Mouse (Mus musculus) ES-Bruce4 (cell line): ENCODE results near the gene Triobp. TPM values are rescaled to one million over a fixed set of nuclear protein-coding genes. Genes with fewer than 3 reads are reported as not detected.
A peak's percentile ranks its signal among the peaks of the same experiment; 100 is the strongest.

Source experiments
- H3K27ac ChIP-seq: 2 replicates; pipeline ENCODE4 v1.5.1; 2012; ENCODE audit warnings: low read length, inconsistent platforms; ENCODE audit not compliant: insufficient read depth
- H3K27me3 ChIP-seq: 2 replicates; pipeline ENCODE4 v1.6.1; 2012; ENCODE audit warnings: mild to moderate bottlenecking, low read length, inconsistent platforms; ENCODE audit not compliant: control insufficient read depth, poor library complexity, insufficient read depth, severe bottlenecking
- H3K36me3 ChIP-seq: 2 replicates; pipeline ENCODE4 v1.6.1; 2012; ENCODE audit warnings: inconsistent platforms, mild to moderate bottlenecking, low read length, moderate library complexity; ENCODE audit not compliant: control insufficient read depth, poor library complexity, insufficient read depth, severe bottlenecking
- H3K4me1 ChIP-seq: one replicate; pipeline ENCODE4 v1.8.1; 2011; ENCODE audit warnings: low read length; ENCODE audit not compliant: control insufficient read depth, insufficient read depth
- H3K4me3 ChIP-seq: 2 replicates; pipeline ENCODE4 v1.5.1; 2011; ENCODE audit warnings: low read depth, mild to moderate bottlenecking, low read length
- H3K9ac ChIP-seq: 2 replicates; pipeline ENCODE4 v1.6.1; 2012; ENCODE audit warnings: low read depth, mild to moderate bottlenecking, inconsistent platforms; ENCODE audit not compliant: poor library complexity, severe bottlenecking
- H3K9me3 ChIP-seq: replicated peaks from 2 replicates; pipeline ENCODE4 v1.6.1; 2012; ENCODE audit warnings: mild to moderate bottlenecking, low read length, inconsistent platforms; ENCODE audit not compliant: control insufficient read depth, poor library complexity, insufficient read depth, severe bottlenecking
- CTCF ChIP-seq: IDR thresholded peaks from one replicate; pipeline ENCODE4 v1.8.1; 2011; ENCODE audit warnings: low read depth, low read length
- EP300 ChIP-seq: IDR thresholded peaks from 2 replicates; pipeline ENCODE4 v1.6.1; 2011; ENCODE audit warnings: low read depth, low read length; ENCODE audit not compliant: insufficient read depth
- POLR2A ChIP-seq: IDR thresholded peaks from one replicate; pipeline ENCODE4 v1.8.1; 2011; ENCODE audit warnings: low read length; ENCODE audit not compliant: insufficient read depth
- polyA plus RNA-seq: library from polyadenylated mRNA; stranded (reverse); fragments of >200 nt; gene quantifications from 2 replicates; pipeline ENCODE4 v1.2.4, GENCODE M21; 2011; ENCODE audit warnings: low read depth; ENCODE audit not compliant: missing spikeins, insufficient read depth, insufficient read length

Triobp gene
- 49.5 and 57.1 TPM in 2 replicates for polyA plus RNA-seq

GRCm38 (mm10) chr15:78947657-78948056 lies at the start of gene Triobp:
Gene Triobp (plus strand): TSS chr15:78947724.
- H3K4me1 ChIP-seq, result no peaks in the 10 kb centered on the region
- no peaks in the 10 kb centered on the region for H3K9me3 ChIP-seq
- H3K4me3 ChIP-seq, result peak within 1 kb of the TSS; percentile 55
- TF ChIP-seq EP300, result no peak
- peak; percentile 51 for TF ChIP-seq POLR2A
- H3K27me3 ChIP-seq, result no peaks in the 10 kb centered on the region
- no peaks in the 10 kb centered on the region for H3K36me3 ChIP-seq
- H3K9ac ChIP-seq, result peak within 1 kb of the TSS; percentile 26; the same call in 1 of the 2 replicates
- no peak within 1 kb of the TSS for H3K27ac ChIP-seq

GRCm38 (mm10) chr15:78898507-78899001 lies 49.0 kb upstream of the Triobp start:
- H3K27me3 ChIP-seq, result no peaks in the 10 kb centered on the region
- no peak for TF ChIP-seq POLR2A
- H3K9me3 ChIP-seq, result no peaks in the 10 kb centered on the region
- H3K27ac ChIP-seq, result no peak overlapping the region
- no peaks in the 10 kb centered on the region for H3K36me3 ChIP-seq
- H3K4me1 ChIP-seq, result peaks cover 6% of the 10 kb centered on the region
- no peak overlapping the region for H3K9ac ChIP-seq
- no peak overlapping the region; the same call in 1 of the 2 replicates for H3K4me3 ChIP-seq

- Histone ChIP-seq H3K27ac (no peak within 1 kb of the TSS), H3K4me3 (peak within 1 kb of the TSS; percentile 79), H3K4me1 (peaks cover 6% of the 10 kb centered on the region), H3K9me3 (no peaks in the 10 kb centered on the region), H3K36me3 (no peaks in the 10 kb centered on the region), H3K9ac (peak within 1 kb of the TSS; percentile 45), H3K27me3 (no peaks in the 10 kb centered on the region)
- no peak for TF ChIP-seq EP300
- no peak for TF ChIP-seq POLR2A
- no peak for TF ChIP-seq CTCF
Observed at GRCm38 (mm10) chr15:78899409-78899739, 48.1 kb upstream of the Triobp start, which contains the start of gene Gm49510. Gene Gm49510 (plus strand): TSS chr15:78899667.

GRCm38 (mm10) chr15:78899740-78900584 lies 47.6 kb upstream of the Triobp start, which contains the start of gene Sh3bp1:
Gene Sh3bp1 (plus strand): TSS chr15:78899768.
- peak within 1 kb of the TSS; percentile 79 for H3K4me3 ChIP-seq
- H3K27me3 ChIP-seq, result no peaks in the 10 kb centered on the region
- H3K27ac ChIP-seq, result no peak within 1 kb of the TSS
- TF ChIP-seq CTCF, result no peak
- TF ChIP-seq POLR2A, result no peak
- TF ChIP-seq EP300, result no peak
- H3K4me1 ChIP-seq, result peaks cover 6% of the 10 kb centered on the region
- H3K9me3 ChIP-seq, result no peaks in the 10 kb centered on the region
- H3K36me3 ChIP-seq, result no peaks in the 10 kb centered on the region
- H3K9ac ChIP-seq, result peak within 1 kb of the TSS; percentile 45

- no peaks in the 10 kb centered on the region for H3K27me3 ChIP-seq
- TF ChIP-seq EP300 (no peak), POLR2A (no peak), CTCF (no peak)
- no peaks in the 10 kb centered on the region for H3K9me3 ChIP-seq
- peaks cover 6% of the 10 kb centered on the region for H3K4me1 ChIP-seq
- peak overlapping the region; percentile 79 for H3K4me3 ChIP-seq
- H3K36me3 ChIP-seq, result no peaks in the 10 kb centered on the region
- no peak overlapping the region for H3K27ac ChIP-seq
- peak overlapping the region; percentile 45 for H3K9ac ChIP-seq
Observed at GRCm38 (mm10) chr15:78900585-78901421, 46.7 kb upstream of the Triobp start.
